Comparison of ENCODE assay signal across 22 mouse cellular contexts in genomic region chr7:133078929-133079328, GRCm38 (mm10). TPM values are rescaled to one million over a fixed set of nuclear protein-coding genes. Genes with fewer than 3 reads are reported as not detected.
DNase-seq lines count a peak whose midpoint lies in the region; ATAC-seq and TF ChIP-seq lines count a peak whose summit lies in the region.
"Had no signal": no experiment of that assay in that cellular context is flagged by ENCODE, and none has a peak within 500 bp of the region (broad histone marks: within the 10 kb centered on the region; RNA-seq: fewer than 3 reads in every experiment).

No protein-coding gene starts in this region.

- no peaks in the 10 kb centered on the region for H3K27me3 ChIP-seq in heart, embryonic 11.5 days (ENCODE audit: control insufficient read depth, insufficient read depth, low read length)
- no peaks in the 10 kb centered on the region for H3K27me3 ChIP-seq in lung, postnatal 0 days (replicated peaks; ENCODE audit: insufficient read depth, low read length)
- H3K27me3 ChIP-seq: forebrain, embryonic 13.5 days; heart, embryonic 13.5 days; hindbrain, embryonic 12.5 days; Patski had no signal

- intact Hi-C loops in left cerebral cortex, adult 2 months (cut with DNase I): no loop called here

- H3K4me2 ChIP-seq in heart, embryonic 11.5 days: no peak overlapping the region
- no peak overlapping the region for H3K4me2 ChIP-seq in lung, postnatal 0 days (replicated peaks; ENCODE audit: low read depth, low read length)
- H3K4me2 ChIP-seq: forebrain, embryonic 13.5 days; heart, embryonic 13.5 days; hindbrain, embryonic 12.5 days had no signal

- peak; percentile 14; the same call in 1 of the 2 replicates for TF ChIP-seq CTCF in lung, postnatal 0 days (IDR thresholded peaks at IDR 0.05)
- TF ChIP-seq CTCF in left cerebral cortex, adult 2 months (IDR thresholded peaks at IDR 0.05): no peak

- no peak overlapping the region for H3K4me3 ChIP-seq in heart, embryonic 11.5 days (ENCODE audit: low read depth, low read length)
- H3K4me3 ChIP-seq in lung, postnatal 0 days (ENCODE audit: low read depth, low read length): no peak overlapping the region
- H3K4me3 ChIP-seq in left cerebral cortex, adult 2 months: no peak overlapping the region
- H3K4me3 ChIP-seq: embryonic facial prominence, embryonic 10.5 days; forebrain, embryonic 13.5 days; heart, embryonic 13.5 days; hindbrain, embryonic 12.5 days had no signal

- no peak for TF ChIP-seq EP300 in lung, postnatal 0 days (IDR thresholded peaks at IDR 0.05)

- no peaks in the 10 kb centered on the region; the same call in 1 of the 2 replicates for H3K36me3 ChIP-seq in heart, embryonic 11.5 days (ENCODE audit: control insufficient read depth, insufficient read depth, low read length)
- H3K36me3 ChIP-seq in lung, postnatal 0 days (ENCODE audit: insufficient read depth, low read length): no peaks in the 10 kb centered on the region

- peak; percentile 95 for DNase-seq in heart, adult 11 months
- peak; percentile 15 for DNase-seq in lung, postnatal 0 days (ENCODE audit: low spot score)
- no peak for DNase-seq in lung, postnatal 36 days
- DNase-seq in frontal cortex, adult 2 months (ENCODE audit: extremely low spot score in 1 of 2, low spot score in 1 of 2): no peak
- DNase-seq in left cerebral cortex, adult 2 months (ENCODE audit: extremely low spot score in 1 of 2, low spot score in 2 of 2): no peak
- DNase-seq: adrenal gland, adult 8-10 months; B cell, adult 2 months; cerebellum, adult 11-12 months; cerebellum, adult 9-10 months; cerebellum, postnatal 25 days; forebrain, postnatal 0 days; gastrocnemius, postnatal 36 days; heart, postnatal 4 days had no signal

- no peak for ATAC-seq in heart, embryonic 11.5 days (replicated peaks; ENCODE audit: insufficient number of reproducible peaks, low FRiP score, low TSS enrichment)
- ATAC-seq in lung, postnatal 0 days: no peak; the same call in 1 of the 2 replicates
- ATAC-seq in granulocyte monocyte progenitor cell, adult 5-6 weeks (replicated peaks; ENCODE audit: poor library complexity, severe bottlenecking): peak; percentile 67
- ATAC-seq: CD4-positive, CD25-positive, alpha-beta regulatory T cell, adult 4 months; forebrain, embryonic 13.5 days; forebrain, postnatal 0 days; hindbrain, postnatal 0 days; Patski had no signal

- WGBS in heart, embryonic 11.5 days (ENCODE audit: insufficient replicate concordance): 80% methylated on average over 1 of the region's 1 CpGs
- WGBS in lung, postnatal 0 days: 68% methylated on average over 1 of the region's 1 CpGs

- peaks cover 4% of the 10 kb centered on the region; the same call in 1 of the 2 replicates for H3K4me1 ChIP-seq in heart, embryonic 11.5 days (ENCODE audit: control insufficient read depth, insufficient read depth, low read length)
- no peaks in the 10 kb centered on the region for H3K4me1 ChIP-seq in lung, postnatal 0 days (ENCODE audit: insufficient read depth, low read depth, low read length)

- no peaks in the 10 kb centered on the region for H3K9me3 ChIP-seq in heart, embryonic 11.5 days (replicated peaks; ENCODE audit: control insufficient read depth, low read length)
- H3K9me3 ChIP-seq in lung, postnatal 0 days (ENCODE audit: low read length): no peaks in the 10 kb centered on the region
- H3K9me3 ChIP-seq: embryonic facial prominence, embryonic 10.5 days; forebrain, embryonic 13.5 days; heart, embryonic 13.5 days; hindbrain, embryonic 12.5 days had no signal

- H3K9ac ChIP-seq in heart, embryonic 11.5 days (ENCODE audit: low read depth, low read length): no peak overlapping the region
- H3K9ac ChIP-seq in lung, postnatal 0 days (replicated peaks; ENCODE audit: low read depth): no peak overlapping the region
- H3K9ac ChIP-seq: forebrain, embryonic 13.5 days; forebrain, postnatal 0 days; heart, embryonic 13.5 days; hindbrain, embryonic 12.5 days had no signal

- H3K27ac ChIP-seq in heart, embryonic 11.5 days (ENCODE audit: low read depth, low read length): no peak overlapping the region
- no peak overlapping the region for H3K27ac ChIP-seq in lung, postnatal 0 days (ENCODE audit: low read length)
- no peak overlapping the region for H3K27ac ChIP-seq in left cerebral cortex, adult 2 months
- H3K27ac ChIP-seq: embryonic facial prominence, embryonic 10.5 days; forebrain, embryonic 13.5 days; heart, embryonic 13.5 days; hindbrain, embryonic 12.5 days; hindbrain, postnatal 0 days had no signal

RNA-seq across cellular contexts. Expression of gene Fgfr2, which starts 44.2 kb away (rescaled TPM):
- polyA plus RNA-seq in heart, embryonic 11.5 days (2014; fragmentation: Nextera tagmentation; extraction: Ambion mirVana): 24.9 and 27.0 TPM in 2 replicates
- polyA plus RNA-seq in lung, postnatal 0 days (2015; fragmentation: Nextera tagmentation; extraction: Ambion mirVana): 100 and 110 TPM in 2 replicates
- total RNA-seq in granulocyte monocyte progenitor cell, adult 5-6 weeks (2014; fragmentation: Nextera tagmentation): not detected in 2 replicates
- not detected in 2 replicates for total RNA-seq in granulocyte monocyte progenitor cell, adult 5-6 weeks (2017)
- polyA plus RNA-seq in frontal cortex, adult 2 months (2012; rRNA removed): 63.2 and 69.6 TPM in 2 replicates
- 10 to 100 TPM; 47.3 to 47.4 TPM for total RNA-seq in left cerebral cortex, adult 2 months (2021)
- polyA plus RNA-seq: CD4-positive, CD25-positive, alpha-beta regulatory T cell, adult 4 months had no signal

RNA-seq across cellular contexts. Expression of gene Ctbp2, which starts 45.2 kb away (rescaled TPM):
- 59.6 and 62.7 TPM in 2 replicates for polyA plus RNA-seq in heart, embryonic 11.5 days (2014; fragmentation: Nextera tagmentation; extraction: Ambion mirVana)
- 45.6 and 51.2 TPM in 2 replicates for polyA plus RNA-seq in lung, postnatal 0 days (2015; fragmentation: Nextera tagmentation; extraction: Ambion mirVana)
- total RNA-seq in granulocyte monocyte progenitor cell, adult 5-6 weeks (2014; fragmentation: Nextera tagmentation): 55.5 and 58.1 TPM in 2 replicates
- total RNA-seq in granulocyte monocyte progenitor cell, adult 5-6 weeks (2017): 40.8 and 40.9 TPM in 2 replicates
- polyA plus RNA-seq in frontal cortex, adult 2 months (2012; rRNA removed): 59.6 and 59.8 TPM in 2 replicates
- 10 to 100 TPM; 30.1 to 30.6 TPM for total RNA-seq in left cerebral cortex, adult 2 months (2021)

Comparison
In these comparisons a context has a peak if more than half of its experiments do, and no peak if none do; other contexts are left out.
1. DNase-seq: peak in heart, adult 11 months (single experiment) and lung, postnatal 0 days (single experiment); none in lung, postnatal 36 days (single experiment), frontal cortex, adult 2 months (0 of 2) and left cerebral cortex, adult 2 months (0 of 2).